Comparison of ENCODE assay signal across 18 mouse cellular contexts in the genomic region with DNA sequence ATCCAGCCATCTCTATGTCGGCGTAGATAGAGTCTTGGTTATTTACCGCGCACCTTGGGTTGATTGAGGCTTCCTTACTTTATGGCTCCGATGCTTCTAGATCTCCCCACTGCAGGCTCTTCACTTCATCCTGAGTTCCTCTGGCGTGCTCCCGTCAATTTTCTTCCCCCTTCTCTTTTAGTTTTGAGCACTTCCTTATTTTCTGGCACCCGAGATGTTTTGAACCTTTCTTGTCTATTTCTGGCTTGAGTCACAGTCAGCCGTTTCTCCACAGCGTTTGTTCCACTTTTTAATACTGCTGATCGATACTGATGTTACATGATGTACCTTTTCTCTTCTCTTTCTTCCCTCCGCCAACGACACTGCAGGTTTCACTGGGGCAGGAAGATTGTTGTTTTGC.
DNase-seq lines count a peak whose midpoint lies in the region; ATAC-seq lines count a peak whose summit lies in the region.
"Had no signal": no experiment of that assay in that cellular context is flagged by ENCODE, and none has a peak within 500 bp of the region (broad histone marks: within the 10 kb centered on the region; RNA-seq: fewer than 3 reads in every experiment).

No protein-coding gene starts in this region.

- H3K9me3 ChIP-seq in liver, embryonic 15.5 days (replicated peaks), result no peaks in the 10 kb centered on the region
- H3K9me3 ChIP-seq: megakaryocyte, embryonic 14.5 days; midbrain, embryonic 13.5 days had no signal

- H3K36me3 ChIP-seq in liver, embryonic 15.5 days (replicated peaks), result no peaks in the 10 kb centered on the region
- H3K36me3 ChIP-seq: midbrain, embryonic 13.5 days had no signal

- ATAC-seq in liver, embryonic 15.5 days (ENCODE audit: insufficient read depth), result no peak
- ATAC-seq in activated CD4-positive, CD25-positive, alpha-beta regulatory T cell, adult 4 months, result no peak
- ATAC-seq: forebrain, embryonic 14.5 days; midbrain, embryonic 13.5 days had no signal

- peak; percentile 94 for DNase-seq in heart, adult 11 months
- no peak for DNase-seq in heart, postnatal 4 days
- DNase-seq in lung, postnatal 36 days, result peak; percentile 17
- no peak for DNase-seq in lung, postnatal 4 days
- DNase-seq in ovary, postnatal 36 days (ENCODE audit: low spot score), result no peak
- DNase-seq in cerebellum, adult 11 months, result no peak
- DNase-seq: adrenal gland, postnatal 36 days; cerebellum, adult 2 months; cerebellum, postnatal 36 days; gastrocnemius, postnatal 10 days; heart, adult 2 months; kidney, adult 18-20 months had no signal

- peaks cover 29% of the 10 kb centered on the region for H3K4me1 ChIP-seq in liver, embryonic 15.5 days (replicated peaks)
- H3K4me1 ChIP-seq: midbrain, embryonic 13.5 days had no signal

- peak overlapping the region; percentile 32 for H3K4me2 ChIP-seq in liver, embryonic 15.5 days
- H3K4me2 ChIP-seq: midbrain, embryonic 13.5 days had no signal

- no peak overlapping the region for H3K4me3 ChIP-seq in liver, embryonic 15.5 days (replicated peaks)
- H3K4me3 ChIP-seq: heart, adult 2 months; megakaryocyte, embryonic 14.5 days; midbrain, embryonic 13.5 days had no signal

- H3K9ac ChIP-seq in liver, embryonic 15.5 days, result no peak overlapping the region
- H3K9ac ChIP-seq: liver, embryonic 14.5 days; midbrain, embryonic 13.5 days had no signal

- no peak overlapping the region for H3K27ac ChIP-seq in liver, embryonic 15.5 days (replicated peaks)
- H3K27ac ChIP-seq: heart, adult 2 months; liver, embryonic 14.5 days; midbrain, embryonic 13.5 days had no signal

- no peaks in the 10 kb centered on the region for H3K27me3 ChIP-seq in liver, embryonic 15.5 days
- H3K27me3 ChIP-seq: midbrain, embryonic 13.5 days had no signal

- 31% methylated on average over 13 of the region's 13 CpGs for WGBS in liver, embryonic 15.5 days (ENCODE audit: insufficient replicate concordance)

Comparison
In these comparisons a context has a peak if more than half of its experiments do, and no peak if none do; other contexts are left out.
1. DNase-seq: peak in heart, adult 11 months (single experiment) and lung, postnatal 36 days (single experiment); none in heart, postnatal 4 days (single experiment), lung, postnatal 4 days (0 of 2), ovary, postnatal 36 days (single experiment) and cerebellum, adult 11 months (single experiment).